Mouse (Mus musculus) C2C12 (cell line): ENCODE results near the gene Rhbdl1. TPM values are rescaled to one million over a fixed set of nuclear protein-coding genes. Genes with fewer than 3 reads are reported as not detected.

ENCODE experiments used
- H3K27me3 ChIP-seq: one replicate; pipeline ENCODE4 v1.6.1; 2011; ENCODE audit not compliant: control insufficient read depth, insufficient read depth, insufficient read length
- H3K36me3 ChIP-seq: one replicate; pipeline ENCODE4 v1.6.1; 2011; ENCODE audit not compliant: control insufficient read depth, insufficient read depth
- H3K4me3 ChIP-seq: one replicate; pipeline ENCODE4 v1.5.1; 2011; ENCODE audit warnings: mild to moderate bottlenecking, control low read depth; ENCODE audit not compliant: poor library complexity, insufficient read depth, severe bottlenecking
- H3K79me2 ChIP-seq: one replicate; pipeline ENCODE4 v1.6.1; 2011; ENCODE audit not compliant: control insufficient read depth, insufficient read depth
- H3K79me3 ChIP-seq: one replicate; pipeline ENCODE4 v1.6.1; 2011; ENCODE audit warnings: low read depth, control low read depth
- H3ac ChIP-seq: one replicate; pipeline ENCODE3; 2011; ENCODE audit warnings: low read depth; ENCODE audit not compliant: control insufficient read depth, insufficient read length
- CEBPB ChIP-seq: IDR thresholded peaks from one replicate; pipeline ENCODE4 v1.6.1; 2011; ENCODE audit warnings: low read depth, mild to moderate bottlenecking, control low read depth, moderate library complexity
- CTCF ChIP-seq: IDR thresholded peaks from one replicate; pipeline ENCODE4 v1.5.1; 2011; ENCODE audit not compliant: control insufficient read depth, insufficient read depth, insufficient read length
- FOSL1 ChIP-seq: IDR thresholded peaks from one replicate; pipeline ENCODE4 v1.8.0; 2011; ENCODE audit warnings: mild to moderate bottlenecking, low read length; ENCODE audit not compliant: poor library complexity, insufficient read depth, severe bottlenecking
- MAX ChIP-seq: IDR thresholded peaks from one replicate; pipeline ENCODE4 v1.6.1; 2011; ENCODE audit warnings: mild to moderate bottlenecking, control low read depth
- MYOD1 ChIP-seq: IDR thresholded peaks from one replicate; pipeline ENCODE4 v1.6.1; 2011; ENCODE audit warnings: low read depth; ENCODE audit not compliant: control insufficient read depth, insufficient read length
- MYOG ChIP-seq: IDR thresholded peaks from one replicate; pipeline ENCODE4 v1.6.1; 2011; ENCODE audit not compliant: control insufficient read depth, insufficient read length; ENCODE audit errors: extremely low read depth
- USF1 ChIP-seq: IDR thresholded peaks from one replicate; pipeline ENCODE4 v1.6.1; 2011; ENCODE audit warnings: low read depth, mild to moderate bottlenecking, control low read depth, moderate library complexity
- polyA plus RNA-seq: library from polyadenylated mRNA; unstranded; fragments of >200 nt; fragmentation: generic; extraction: Trizol; gene quantifications from one replicate; pipeline ENCODE4 v1.2.1, GENCODE M21; 2012; ENCODE audit warnings: missing spikeins

Gene Rhbdl1
- polyA plus RNA-seq, 1 experiment: 0.40 TPM

GRCm38 (mm10) chr17:25827546-25828222, 9.4 kb downstream of the Rhbdl1 start:
- Histone ChIP-seq H3K79me2 (peaks cover 41% of the 10 kb centered on the region), H3ac (no peak overlapping the region), H3K27me3 (no peaks in the 10 kb centered on the region), H3K4me3 (no peak overlapping the region), H3K36me3 (peaks cover 24% of the 10 kb centered on the region), H3K79me3 (peaks cover 19% of the 10 kb centered on the region)
- no peak for TF ChIP-seq MAX
- no peak for TF ChIP-seq MYOD1
- TF ChIP-seq CEBPB: no peak
- TF ChIP-seq CTCF: no peak
- no peak for TF ChIP-seq MYOG
- TF ChIP-seq FOSL1: no peak
- TF ChIP-seq USF1: no peak

- no peak overlapping the region for H3ac ChIP-seq
- H3K36me3 ChIP-seq: peaks cover 24% of the 10 kb centered on the region
- TF ChIP-seq CTCF (no peak), MYOG (no peak), USF1 (no peak), MYOD1 (no peak), MAX (no peak), CEBPB (no peak), FOSL1 (no peak)
- no peak overlapping the region for H3K4me3 ChIP-seq
- H3K27me3 ChIP-seq: no peaks in the 10 kb centered on the region
- peaks cover 34% of the 10 kb centered on the region for H3K79me2 ChIP-seq
- H3K79me3 ChIP-seq: peaks cover 13% of the 10 kb centered on the region
These were observed 10.1 kb downstream of the Rhbdl1 start for GRCm38 (mm10) chr17:25827011-25827410.

- H3ac ChIP-seq: no peak overlapping the region
- H3K4me3 ChIP-seq: no peak overlapping the region
- H3K36me3 ChIP-seq: peaks cover 17% of the 10 kb centered on the region
- no peak for TF ChIP-seq FOSL1
- TF ChIP-seq CTCF: no peak
- no peak for TF ChIP-seq USF1
- no peak for TF ChIP-seq MYOD1
- no peak for TF ChIP-seq CEBPB
- TF ChIP-seq MAX: no peak
- TF ChIP-seq MYOG: no peak
- H3K79me2 ChIP-seq: peaks cover 25% of the 10 kb centered on the region
- no peaks in the 10 kb centered on the region for H3K27me3 ChIP-seq
- peaks cover 4% of the 10 kb centered on the region for H3K79me3 ChIP-seq
These were observed 11.0 kb downstream of the Rhbdl1 start for GRCm38 (mm10) chr17:25825984-25826570.

- Histone ChIP-seq H3K4me3 (no peak overlapping the region), H3K79me2 (peaks cover 17% of the 10 kb centered on the region), H3K36me3 (peaks cover 10% of the 10 kb centered on the region), H3K27me3 (no peaks in the 10 kb centered on the region), H3K79me3 (no peaks in the 10 kb centered on the region), H3ac (no peak overlapping the region)
- no peak for TF ChIP-seq CTCF
- no peak for TF ChIP-seq MAX
- TF ChIP-seq FOSL1: no peak
- TF ChIP-seq CEBPB: no peak
These were observed 11.8 kb downstream of the Rhbdl1 start for GRCm38 (mm10) chr17:25825311-25825710.

GRCm38 (mm10) chr17:25824362-25825142, 12.5 kb downstream of the Rhbdl1 start:
- H3K27me3 ChIP-seq: no peaks in the 10 kb centered on the region
- TF ChIP-seq CTCF: no peak
- TF ChIP-seq MYOG: no peak
- no peak for TF ChIP-seq FOSL1
- no peak for TF ChIP-seq MYOD1
- TF ChIP-seq USF1: no peak
- TF ChIP-seq MAX: no peak
- no peak for TF ChIP-seq CEBPB
- H3K4me3 ChIP-seq: no peak overlapping the region
- peaks cover 3% of the 10 kb centered on the region for H3K36me3 ChIP-seq
- peaks cover 13% of the 10 kb centered on the region for H3K79me2 ChIP-seq
- no peak overlapping the region for H3ac ChIP-seq
- H3K79me3 ChIP-seq: no peaks in the 10 kb centered on the region
